Mouse (Mus musculus) testis, postnatal 14 days (tissue): ENCODE measurements around the gene Ssna1.
A peak's percentile ranks its signal among the peaks of the same experiment; 100 is the strongest.

Experiments used
- DNase-seq: peaks from one replicate; pipeline ENCODE4 v3.0.0; 2021; ENCODE audit warnings: low spot score

The Ssna1 gene

GRCm38 (mm10) chr2:25290101-25290815 lies 18.0 kb upstream of the Ssna1 start:
- no peak for DNase-seq

DNA sequence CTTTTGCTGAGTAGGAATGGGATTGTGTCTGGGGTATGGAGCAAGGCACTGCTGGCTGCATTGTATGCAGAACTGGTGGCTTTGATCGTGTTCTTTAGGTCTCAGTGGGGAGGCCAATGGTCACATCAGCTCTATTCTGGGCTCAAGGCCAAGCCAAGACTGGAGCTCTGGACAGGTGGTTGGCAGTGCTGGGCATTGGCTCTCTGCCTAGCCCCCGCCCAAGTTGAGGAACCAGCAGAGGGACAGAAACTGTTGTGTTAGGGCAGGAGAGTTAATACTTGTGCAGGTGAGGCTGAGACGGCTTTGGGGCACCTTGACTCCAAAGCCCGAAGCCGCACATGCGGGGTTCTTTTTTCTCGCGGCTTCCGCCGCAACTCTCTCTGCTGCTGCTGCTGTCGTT lies 17.4 kb upstream of the Ssna1 start, which contains the start of gene Lrrc26:
Gene Lrrc26 (plus strand): TSS at position 265 of the 400 bp plus-strand sequence.
- DNase-seq, result no peak

- no peak for DNase-seq
These were observed 16.6 kb upstream of the Ssna1 start for GRCm38 (mm10) chr2:25288734-25289345.

DNA sequence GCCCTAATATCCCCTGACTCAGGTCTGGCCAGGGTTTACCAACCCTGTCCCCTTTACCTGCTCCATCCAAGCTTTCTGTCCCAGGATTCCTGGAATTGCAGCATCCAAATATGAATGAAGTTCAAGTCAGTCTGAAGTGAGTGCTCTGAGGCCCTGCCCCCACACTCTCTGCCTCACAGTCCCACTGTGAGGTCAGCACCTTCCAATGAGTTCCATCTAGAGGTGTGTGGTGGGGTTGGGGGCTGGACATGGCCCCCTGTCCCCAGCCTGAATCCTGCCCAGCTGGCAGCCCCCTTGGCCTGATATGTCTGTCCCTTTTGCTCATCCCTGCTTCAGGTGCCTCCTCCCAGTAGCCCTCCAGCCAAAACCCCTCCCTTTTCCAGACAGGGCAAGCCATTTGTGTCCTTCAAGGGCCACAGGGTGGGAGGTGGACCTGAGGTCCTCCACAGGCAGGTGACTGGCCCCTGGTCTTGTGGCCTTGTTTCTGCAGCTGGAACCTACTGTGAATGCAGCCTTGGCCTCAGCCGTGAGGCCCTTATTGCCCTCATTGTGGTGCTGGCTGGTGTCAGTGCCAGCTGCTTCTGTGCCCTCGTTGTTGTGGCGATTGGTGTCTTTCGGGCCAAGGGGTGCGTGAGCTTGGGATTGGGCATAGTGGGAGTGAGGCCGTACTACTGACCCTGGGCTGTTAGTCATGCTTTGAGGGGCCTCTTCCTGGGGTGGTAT lies 15.8 kb upstream of the Ssna1 start, which contains the start of gene Tmem210:
Gene Tmem210 (plus strand): TSS at position 219 of the 723 bp plus-strand sequence.
- DNase-seq, result no peak

- peak; percentile 14 for DNase-seq
These were observed 14.8 kb upstream of the Ssna1 start for GRCm38 (mm10) chr2:25286837-25287636.

GRCm38 (mm10) chr2:25286314-25286713 lies 14.1 kb upstream of the Ssna1 start:
- no peak for DNase-seq

DNA sequence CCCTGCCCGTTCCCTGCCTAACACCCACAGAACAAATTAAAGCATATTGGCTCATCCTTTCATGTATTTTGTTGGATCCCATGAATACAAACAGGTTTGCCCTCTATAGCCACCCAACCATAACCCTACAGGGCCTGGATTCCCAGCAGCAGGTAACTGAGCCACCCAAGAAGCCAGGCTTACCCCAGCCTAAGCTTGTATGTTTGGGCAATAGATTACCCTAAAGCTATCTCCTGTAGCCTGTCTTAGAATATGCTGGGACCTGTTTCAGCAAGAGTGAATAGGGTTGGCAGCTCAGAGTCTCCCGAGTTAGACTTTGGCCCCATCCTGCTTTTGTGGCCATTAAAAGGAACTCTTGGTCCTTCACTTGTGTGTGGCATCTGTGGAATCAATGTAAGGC lies 13.3 kb upstream of the Ssna1 start:
- DNase-seq, result no peak

- DNase-seq, result no peak
These were observed 7.0 kb upstream of the Ssna1 start for GRCm38 (mm10) chr2:25278928-25279882.

DNA sequence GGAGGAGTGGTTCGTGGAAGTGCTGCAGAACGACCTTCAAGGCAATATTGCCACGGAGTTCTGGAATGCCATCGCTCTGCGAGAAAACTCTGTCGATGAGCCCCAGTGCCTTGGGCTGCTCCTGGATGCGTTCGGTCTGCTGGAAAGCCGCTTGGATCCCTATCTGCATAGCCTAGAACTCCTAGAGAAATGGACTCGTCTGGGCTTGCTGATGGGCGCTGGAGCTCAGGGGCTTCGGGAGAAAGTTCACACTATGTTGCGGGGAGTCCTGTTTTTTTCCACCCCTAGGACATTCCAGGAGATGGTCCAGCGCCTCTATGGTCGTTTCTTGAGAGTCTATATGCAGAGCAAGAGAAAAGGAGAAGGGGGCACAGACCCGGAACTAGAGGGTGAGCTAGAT lies 772 bp upstream of the Ssna1 start:
- no peak for DNase-seq

- DNase-seq, result no peak
These were observed 277 bp upstream of the Ssna1 start for GRCm38 (mm10) chr2:25272515-25272914.

DNA sequence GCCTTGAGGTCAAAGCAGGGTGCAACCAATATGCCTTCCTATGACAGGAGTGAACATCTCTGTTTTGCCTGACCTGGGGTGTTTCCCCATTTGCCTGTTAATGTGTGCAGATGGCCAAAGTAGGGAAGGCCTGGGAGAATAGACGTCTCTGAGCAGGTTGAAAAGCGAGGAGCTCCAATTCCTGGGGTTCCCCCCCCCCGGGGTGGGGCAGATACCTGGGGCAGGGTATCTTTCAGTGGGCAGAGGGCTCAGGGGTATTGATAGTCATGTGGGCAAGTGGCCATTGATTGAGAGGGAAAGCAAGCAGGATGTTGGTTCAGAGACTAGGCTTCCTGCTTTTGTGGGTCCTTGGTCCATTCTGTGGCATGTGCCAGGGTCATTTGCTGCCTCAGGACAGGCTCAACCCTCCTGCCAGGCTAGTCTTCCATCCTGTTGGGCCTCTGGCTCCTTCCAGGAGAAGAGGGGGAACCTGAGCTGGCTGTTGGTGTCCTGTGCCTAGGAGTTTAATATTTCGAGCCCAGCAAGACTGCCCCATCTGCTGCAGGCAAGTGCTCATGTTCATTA lies 4.4 kb downstream of the Ssna1 start:
- no peak for DNase-seq

- DNase-seq, result no peak
These were observed 5.0 kb downstream of the Ssna1 start for GRCm38 (mm10) chr2:25267241-25267640.

DNA sequence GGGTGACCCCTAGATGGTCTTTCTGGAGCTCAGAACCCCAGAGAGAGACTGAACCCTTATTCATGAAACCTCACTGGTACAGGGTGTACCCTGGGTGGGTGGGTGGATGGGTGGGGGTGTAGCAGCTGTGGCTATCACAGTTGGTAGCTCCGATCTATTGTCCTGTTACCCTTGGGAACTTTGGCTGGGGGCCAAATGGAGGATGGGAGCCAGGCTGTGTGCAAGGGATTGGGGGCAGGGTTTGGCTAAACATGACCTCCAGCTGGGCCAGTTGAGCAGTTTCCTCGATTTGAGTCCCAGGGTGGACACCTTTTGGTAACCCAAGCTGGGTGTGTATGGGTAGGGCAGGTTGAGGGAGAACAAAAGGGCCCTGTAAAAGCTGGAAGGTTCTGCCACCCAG lies 5.5 kb downstream of the Ssna1 start:
- no peak for DNase-seq

- DNase-seq, result no peak
These were observed 6.2 kb downstream of the Ssna1 start for GRCm38 (mm10) chr2:25265897-25266656.

DNA sequence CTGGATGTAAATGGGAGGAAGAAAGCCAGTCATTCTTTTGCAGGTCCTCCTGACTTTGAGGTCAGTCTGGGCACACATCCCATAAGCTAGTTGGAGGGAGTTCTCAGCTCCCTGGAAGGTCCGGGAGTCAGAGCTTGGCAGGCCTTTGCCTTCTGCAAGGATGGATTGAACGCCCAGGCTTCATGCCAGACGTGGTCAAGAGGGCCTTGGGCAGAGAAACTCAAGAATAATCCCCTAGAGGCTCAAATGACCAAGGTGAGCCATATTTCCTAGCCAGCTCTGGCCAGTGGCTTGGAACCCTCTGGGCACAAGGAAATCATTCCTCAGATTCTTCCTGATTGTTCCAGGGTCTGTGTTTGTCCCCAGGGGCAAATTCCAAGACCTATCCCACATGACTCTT lies 7.4 kb downstream of the Ssna1 start:
- DNase-seq, result no peak

DNA sequence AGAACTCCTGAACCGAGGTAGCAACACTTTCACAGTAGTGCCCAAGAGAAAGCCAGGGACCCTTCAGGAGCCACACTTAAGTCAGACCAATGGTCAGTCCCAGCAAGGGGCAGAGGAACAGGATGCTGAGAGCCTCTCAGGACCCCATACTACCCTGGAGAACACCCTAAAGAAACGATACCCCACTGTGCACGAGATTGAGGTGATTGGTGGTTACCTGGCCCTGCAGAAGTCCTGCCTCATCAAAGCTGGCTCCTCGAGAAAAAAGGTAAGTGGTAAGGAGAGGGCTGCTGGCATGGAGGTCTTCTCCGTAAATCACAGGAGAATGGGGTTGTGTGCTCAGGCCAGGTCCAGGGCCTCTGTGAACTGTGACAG lies 8.0 kb downstream of the Ssna1 start:
- DNase-seq, result no peak

DNA sequence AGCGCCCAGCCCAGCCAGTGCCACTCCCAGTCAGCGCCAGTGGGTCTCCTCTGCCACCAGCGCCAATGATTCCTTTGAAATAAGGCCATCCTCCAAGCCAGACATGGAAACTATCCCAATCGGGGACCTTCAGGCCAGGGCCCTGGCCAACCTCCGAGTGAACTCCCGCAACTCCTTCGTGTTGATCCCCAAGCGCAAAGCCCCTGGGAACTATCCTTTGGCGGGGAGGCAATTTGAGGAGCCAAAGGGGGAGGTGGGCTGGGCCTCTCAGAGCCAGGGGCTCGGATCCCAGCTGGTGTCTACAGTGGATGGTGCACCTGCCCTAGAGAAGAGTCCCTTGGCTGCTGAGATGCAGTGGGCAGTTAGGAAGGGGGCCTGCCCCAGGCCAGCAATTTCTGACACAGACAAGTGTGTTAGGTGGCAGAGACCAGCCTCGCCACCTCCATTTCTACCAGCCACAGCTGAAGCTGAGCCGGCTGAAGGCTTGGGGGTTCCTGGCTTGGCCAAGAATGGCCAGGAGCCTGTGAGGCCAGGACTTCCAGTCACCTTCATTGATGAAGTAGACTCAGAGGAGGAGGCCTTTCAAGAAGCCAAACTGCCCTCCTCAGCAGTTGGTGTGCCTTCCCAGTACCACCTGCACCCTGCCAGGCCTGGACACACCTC lies 8.5 kb downstream of the Ssna1 start:
- no peak for DNase-seq

DNA sequence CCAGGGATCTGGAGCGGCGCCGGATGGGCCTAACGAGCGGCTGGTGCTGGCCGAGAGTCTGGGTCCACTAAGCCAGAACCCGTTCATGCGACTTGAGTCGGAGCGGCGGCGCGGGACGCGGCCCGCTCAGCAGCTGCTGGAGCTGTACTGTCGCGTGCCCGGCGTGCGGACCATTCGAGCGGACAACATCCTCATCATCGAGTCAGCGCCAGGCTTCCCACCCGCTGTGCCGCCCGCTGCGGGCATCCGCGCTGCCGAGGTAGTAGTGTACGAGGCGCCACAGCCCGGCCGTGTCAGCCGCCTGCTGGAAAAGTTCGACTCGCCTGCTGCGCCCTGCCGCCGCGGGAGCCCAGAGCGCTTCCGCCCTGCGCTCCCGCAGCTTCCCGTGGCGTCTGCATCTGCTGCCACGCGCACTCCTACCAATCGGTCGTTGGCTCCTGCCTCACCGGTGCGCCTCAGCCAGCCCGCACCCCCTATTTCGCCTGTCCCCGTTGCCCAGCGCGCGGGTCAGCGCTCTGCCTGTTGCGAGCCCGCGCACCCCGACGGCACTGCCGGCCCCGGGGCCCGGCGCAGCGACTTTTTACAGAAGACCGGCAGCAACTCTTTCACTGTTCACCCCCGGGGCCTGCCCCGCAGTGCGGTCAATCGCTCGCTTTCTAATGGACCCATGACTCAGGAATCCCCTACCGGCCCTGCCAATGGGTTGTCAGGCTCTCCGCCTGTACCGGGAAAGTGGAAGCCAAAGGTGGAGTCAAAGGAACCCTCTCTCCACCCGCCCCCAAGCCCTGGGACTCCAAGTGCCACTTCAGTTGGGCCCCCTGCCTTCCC lies 9.2 kb downstream of the Ssna1 start:
- peak; percentile 46 for DNase-seq
